Mouse (Mus musculus): Measurements from ENCODE around the gene St14.

The St14 gene

GRCm38 (mm10) chr9:31122464-31123030 lies 9.1 kb downstream of the St14 start:
- no peak for DNase-seq (ENCODE audit: low spot score in 2 of 2)

- no peak for DNase-seq (ENCODE audit: low spot score in 2 of 2)
Observed at GRCm38 (mm10) chr9:31120533-31120915, 11.1 kb downstream of the St14 start.

GRCm38 (mm10) chr9:31119882-31120532 lies 11.6 kb downstream of the St14 start:
- no peak for DNase-seq (ENCODE audit: low spot score in 2 of 2)

DNA sequence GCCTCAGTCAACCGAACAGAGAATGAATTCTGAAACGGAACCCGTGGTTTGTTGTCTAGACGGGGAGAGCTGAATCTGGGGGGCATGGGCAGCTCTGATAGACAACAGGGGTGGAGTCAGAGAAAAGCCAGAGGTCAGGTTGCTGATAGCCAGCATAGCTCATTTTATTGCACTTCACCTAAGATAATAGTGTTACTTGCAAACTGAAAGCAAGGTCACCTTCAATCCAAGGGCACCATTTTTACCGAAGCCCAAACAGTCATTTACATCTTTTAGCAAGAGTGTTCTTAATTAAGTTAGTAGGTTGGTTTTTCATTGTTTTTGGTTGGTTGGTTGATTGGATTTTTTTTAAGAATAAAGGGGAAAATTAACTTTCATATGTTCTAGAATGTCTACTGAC lies 12.2 kb downstream of the St14 start:
- DNase-seq (ENCODE audit: low spot score in 2 of 2) = no peak

- no peak for DNase-seq (ENCODE audit: low spot score in 2 of 2)
Observed at GRCm38 (mm10) chr9:31118520-31119298, 12.9 kb downstream of the St14 start.

DNA sequence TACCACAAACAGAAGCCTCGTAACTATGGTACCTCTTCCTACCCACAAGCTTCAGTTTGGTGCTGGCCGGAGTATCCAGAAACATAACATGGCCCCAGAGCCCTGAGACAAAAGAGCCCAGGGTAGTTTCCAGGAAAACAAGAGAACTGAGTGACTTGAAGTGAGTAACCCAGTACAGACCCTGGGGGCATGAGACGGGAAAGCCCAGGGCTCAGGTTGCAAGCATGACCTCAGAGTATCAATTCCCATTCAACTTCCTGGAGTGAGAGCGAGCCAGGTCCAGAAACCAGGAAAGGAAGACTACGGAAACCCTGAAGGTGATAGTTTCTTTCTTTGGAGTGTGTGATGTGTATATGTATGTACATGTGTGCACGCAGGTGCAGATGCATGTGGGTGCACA lies 14.2 kb downstream of the St14 start:
- DNase-seq (ENCODE audit: low spot score in 2 of 2) = no peak

GRCm38 (mm10) chr9:31117088-31117487 lies 14.6 kb downstream of the St14 start:
- no peak for DNase-seq (ENCODE audit: low spot score in 2 of 2)

DNA sequence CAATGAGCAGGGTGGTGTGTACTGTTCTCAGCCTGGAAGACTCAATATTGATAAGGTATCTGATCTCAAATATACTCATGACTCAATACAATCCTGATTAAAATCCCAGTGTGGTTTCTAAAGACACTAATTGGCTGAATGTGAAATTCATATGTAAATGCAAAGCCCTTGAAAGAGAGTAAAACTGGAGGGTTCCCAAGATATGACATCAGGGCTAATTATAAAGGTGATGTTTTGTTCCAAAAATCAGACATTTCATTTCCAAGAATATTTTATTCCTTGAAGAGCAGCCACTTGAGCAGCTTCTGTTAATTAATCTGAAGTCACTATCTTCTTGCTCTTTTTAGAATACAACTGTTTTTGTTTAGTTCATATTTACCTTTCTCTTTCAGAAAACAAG lies 16.1 kb downstream of the St14 start:
- no peak for DNase-seq (ENCODE audit: low spot score in 2 of 2)

DNA sequence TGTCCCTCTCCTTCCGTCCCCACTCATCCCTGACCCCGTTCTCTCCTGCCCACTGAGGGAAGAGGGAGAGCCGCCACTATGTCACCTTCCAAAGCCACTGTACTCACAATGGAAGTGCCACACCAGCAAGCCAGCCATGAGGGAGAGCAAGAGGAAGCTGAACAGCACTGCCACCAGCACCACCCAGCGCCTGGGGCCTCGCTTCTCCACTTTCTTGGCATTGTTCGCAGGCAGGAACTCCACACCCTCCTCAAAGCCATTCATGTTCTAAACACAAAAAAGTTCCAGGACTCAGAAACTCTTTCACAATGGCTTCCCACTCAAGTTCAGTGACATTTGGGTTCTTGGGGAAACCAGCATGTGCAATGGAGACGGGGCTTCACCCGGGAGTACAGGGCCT lies 23.2 kb downstream of the St14 start:
- no peak for DNase-seq (ENCODE audit: low spot score in 2 of 2)

DNA sequence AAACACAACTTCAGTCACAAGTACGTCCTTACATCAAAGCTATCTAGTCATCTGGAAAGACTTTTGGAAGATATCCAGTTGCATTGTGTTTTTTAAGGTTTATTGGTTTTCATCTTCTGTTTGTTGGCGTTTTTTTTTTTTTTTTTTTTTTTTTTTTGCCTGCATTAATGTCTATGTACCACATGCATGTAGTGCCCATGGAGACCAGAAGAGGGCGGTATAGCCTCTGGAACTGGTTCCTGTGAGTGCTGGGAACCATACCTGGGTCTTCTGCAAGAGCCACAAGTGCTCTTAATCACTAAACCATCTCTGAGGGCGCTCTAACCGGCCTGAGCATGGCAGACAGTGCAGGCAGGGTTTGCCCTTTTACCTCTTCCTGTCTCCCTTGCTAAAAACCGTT lies 33.5 kb downstream of the St14 start:
- DNase-seq (ENCODE audit: low spot score in 2 of 2) = no peak

- DNase-seq (ENCODE audit: low spot score in 2 of 2) = no peak
Observed at GRCm38 (mm10) chr9:31097088-31098082, 34.3 kb downstream of the St14 start.

DNA sequence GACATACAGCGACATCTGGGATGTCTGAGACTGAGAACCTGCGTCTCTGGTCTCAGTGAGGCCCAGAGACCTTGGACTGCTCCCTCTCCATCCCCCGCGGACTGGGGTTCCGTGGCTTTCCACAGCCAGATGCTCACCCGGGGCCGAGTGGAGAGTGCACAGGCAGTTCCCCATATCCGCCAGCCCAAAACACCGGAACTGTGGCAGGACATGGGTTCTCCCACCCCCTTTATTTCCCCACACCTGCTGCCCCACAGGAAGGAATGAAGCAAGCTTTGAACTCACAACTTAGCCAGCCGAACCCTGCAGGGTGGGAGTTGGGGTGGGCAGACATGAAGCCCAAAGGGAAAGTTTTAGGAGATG lies 38.8 kb downstream of the St14 start:
- DNase-seq (ENCODE audit: low spot score in 2 of 2) = no peak

- no peak for DNase-seq (ENCODE audit: low spot score in 2 of 2)
Observed at GRCm38 (mm10) chr9:31092111-31092832, 39.4 kb downstream of the St14 start.

DNA sequence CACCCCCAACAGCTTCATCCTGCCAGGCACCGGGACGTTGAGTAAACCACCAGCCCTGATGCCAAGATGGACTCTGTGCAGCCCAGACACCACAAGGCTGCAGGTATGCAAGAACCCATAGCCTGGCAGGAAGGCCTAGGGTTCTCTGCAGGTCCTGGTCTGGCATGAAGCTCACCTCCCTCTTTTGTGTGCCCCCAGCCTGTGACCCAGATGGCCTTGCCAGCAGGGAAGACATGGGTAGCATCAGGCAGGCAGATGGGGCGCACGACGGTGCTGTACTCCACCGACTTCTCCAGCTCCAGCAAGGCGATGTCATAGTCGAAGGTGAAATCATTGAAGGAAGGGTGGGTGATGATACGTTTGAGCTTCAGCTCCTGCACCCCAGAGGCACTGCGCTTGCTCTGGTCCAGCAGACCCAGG lies 40.5 kb downstream of the St14 start:
- DNase-seq (ENCODE audit: low spot score in 2 of 2) = no peak

- DNase-seq (ENCODE audit: low spot score in 2 of 2) = no peak
Observed at GRCm38 (mm10) chr9:31090081-31091023, 41.3 kb downstream of the St14 start.

- DNase-seq (ENCODE audit: low spot score in 2 of 2) = no peak
Observed at GRCm38 (mm10) chr9:31089541-31089940, 42.1 kb downstream of the St14 start.

DNA sequence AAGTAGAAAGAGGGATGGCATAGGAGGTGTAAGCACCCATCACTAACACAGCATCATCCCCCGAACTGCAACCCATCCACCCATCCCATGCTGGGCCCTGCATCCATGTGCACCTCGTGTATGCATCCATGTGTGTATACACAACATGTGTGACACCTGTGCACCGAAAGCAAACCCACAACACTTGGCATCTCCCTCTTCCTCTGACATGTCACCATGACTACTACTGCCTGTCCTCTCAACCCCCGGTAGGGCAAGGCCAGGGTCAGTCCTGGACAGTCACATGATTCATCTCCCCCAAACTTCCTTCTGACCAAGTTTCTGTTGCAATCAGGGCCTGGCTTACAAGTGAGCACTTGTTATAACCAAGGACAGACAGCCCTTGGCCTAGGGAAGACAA lies 42.8 kb downstream of the St14 start:
- DNase-seq (ENCODE audit: low spot score in 2 of 2) = no peak

- DNase-seq (ENCODE audit: low spot score in 2 of 2) = no peak
Observed at GRCm38 (mm10) chr9:31088116-31088515, 43.5 kb downstream of the St14 start.

- DNase-seq (ENCODE audit: low spot score in 2 of 2) = no peak
Observed at GRCm38 (mm10) chr9:31087466-31087865, 44.2 kb downstream of the St14 start.

DNA sequence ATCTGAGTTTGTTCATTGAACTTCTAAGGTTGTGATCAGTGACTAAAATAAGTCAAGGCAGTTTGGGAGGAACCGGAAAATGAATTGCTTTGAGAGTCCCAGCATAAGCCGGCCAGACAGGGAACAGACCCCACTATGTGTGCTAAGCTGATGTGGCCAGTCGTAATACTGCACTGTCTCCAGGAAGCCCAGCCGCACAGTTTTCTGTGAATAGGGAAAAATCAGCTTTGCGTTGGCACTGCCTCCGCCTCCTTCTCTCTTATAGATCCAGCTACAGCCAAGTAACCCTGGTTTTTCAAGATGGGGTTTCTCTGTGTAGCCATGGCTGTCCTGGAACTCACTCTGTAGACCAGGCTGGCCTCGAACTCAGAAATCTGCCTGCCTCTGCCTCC lies 44.9 kb downstream of the St14 start:
- DNase-seq (ENCODE audit: low spot score in 2 of 2) = no peak

Data from frontal cortex, postnatal 10 days (tissue).